Mouse (Mus musculus): ENCODE results near the gene Zc3h4. TPM values are rescaled to one million over a fixed set of nuclear protein-coding genes. Genes with fewer than 3 reads are reported as not detected.
A peak's percentile ranks its signal among the peaks of the same experiment; 100 is the strongest.

Zc3h4 gene
- polyA plus RNA-seq, 1 experiment from 2014 or later: 26.4 TPM

DNA sequence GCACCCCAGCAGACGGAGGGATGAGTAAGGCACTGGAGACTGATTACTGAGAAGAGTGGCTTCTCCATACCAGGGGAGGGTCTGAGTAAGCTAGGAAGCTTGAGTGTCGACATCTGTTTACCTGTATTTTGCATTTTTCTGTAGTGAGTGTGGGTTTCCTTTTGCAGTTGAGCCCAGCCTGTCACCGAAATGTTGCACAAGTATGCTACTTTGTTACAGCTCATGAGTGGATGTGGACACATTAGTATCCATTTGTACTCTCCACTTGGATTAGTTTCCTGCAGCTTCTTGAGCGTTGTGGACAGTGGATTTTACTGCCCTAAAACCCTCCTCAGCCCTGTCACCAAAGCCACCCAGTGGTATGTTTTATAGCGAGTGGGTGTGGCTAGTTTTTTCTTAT, 18.0 kb downstream of the Zc3h4 start:
- H3K36me3 ChIP-seq: peaks cover 79% of the 10 kb centered on the region

DNA sequence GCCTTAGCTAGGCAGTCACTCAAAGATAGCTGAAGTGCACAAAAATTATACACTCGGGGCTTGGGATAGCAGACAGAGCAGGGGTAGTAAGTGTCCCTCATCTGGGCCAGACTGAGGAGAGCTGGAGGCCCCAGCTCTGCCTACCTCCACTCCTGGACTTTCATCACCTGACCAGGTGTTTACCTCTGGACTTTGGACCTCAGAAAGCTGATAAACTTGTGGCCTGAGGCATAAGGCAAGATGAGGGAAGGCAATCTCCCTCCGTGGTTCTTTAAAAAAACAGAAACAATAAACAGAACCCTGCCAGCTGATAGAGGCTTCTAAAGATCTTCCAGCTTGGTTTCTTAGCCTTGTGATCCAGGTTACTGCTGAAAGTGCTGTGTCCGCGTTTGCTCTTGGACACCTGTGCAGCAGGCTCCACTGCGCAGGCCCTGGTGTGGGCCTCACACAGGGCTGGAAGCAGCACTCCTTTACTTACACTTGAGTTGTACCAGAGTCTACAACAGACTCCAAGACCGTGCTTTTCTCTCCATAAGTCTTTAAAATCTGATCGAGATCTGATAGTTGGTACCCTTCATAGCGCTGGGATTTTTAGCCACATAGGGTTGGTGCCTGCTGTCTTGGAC, 19.9 kb downstream of the Zc3h4 start:
- H3K36me3 ChIP-seq: peaks cover 95% of the 10 kb centered on the region
- no peak overlapping the region for H3K4me3 ChIP-seq
- H3K9me3 ChIP-seq (replicated peaks): no peaks in the 10 kb centered on the region
- no peaks in the 10 kb centered on the region for H3K4me1 ChIP-seq
- ATAC-seq (ENCODE audit: low FRiP score): no peak
- no peak overlapping the region for H3K27ac ChIP-seq
- no peak overlapping the region for H3K9ac ChIP-seq
- no peaks in the 10 kb centered on the region for H3K27me3 ChIP-seq
- 94% methylated on average over 8 of the region's 8 CpGs for WGBS
- no peak overlapping the region for H3K4me2 ChIP-seq (replicated peaks)

More for the DNA sequence above, 18.0 kb downstream of the Zc3h4 start:
- H3K9ac ChIP-seq: no peak overlapping the region
- H3K4me3 ChIP-seq: no peak overlapping the region
- H3K9me3 ChIP-seq (replicated peaks): no peaks in the 10 kb centered on the region
- ATAC-seq (ENCODE audit: low FRiP score): no peak
- H3K27ac ChIP-seq: no peak overlapping the region
- H3K4me1 ChIP-seq: no peaks in the 10 kb centered on the region
- no peaks in the 10 kb centered on the region for H3K27me3 ChIP-seq
- no peak overlapping the region for H3K4me2 ChIP-seq (replicated peaks)
- 93% methylated on average over 5 of the region's 5 CpGs for WGBS

DNA sequence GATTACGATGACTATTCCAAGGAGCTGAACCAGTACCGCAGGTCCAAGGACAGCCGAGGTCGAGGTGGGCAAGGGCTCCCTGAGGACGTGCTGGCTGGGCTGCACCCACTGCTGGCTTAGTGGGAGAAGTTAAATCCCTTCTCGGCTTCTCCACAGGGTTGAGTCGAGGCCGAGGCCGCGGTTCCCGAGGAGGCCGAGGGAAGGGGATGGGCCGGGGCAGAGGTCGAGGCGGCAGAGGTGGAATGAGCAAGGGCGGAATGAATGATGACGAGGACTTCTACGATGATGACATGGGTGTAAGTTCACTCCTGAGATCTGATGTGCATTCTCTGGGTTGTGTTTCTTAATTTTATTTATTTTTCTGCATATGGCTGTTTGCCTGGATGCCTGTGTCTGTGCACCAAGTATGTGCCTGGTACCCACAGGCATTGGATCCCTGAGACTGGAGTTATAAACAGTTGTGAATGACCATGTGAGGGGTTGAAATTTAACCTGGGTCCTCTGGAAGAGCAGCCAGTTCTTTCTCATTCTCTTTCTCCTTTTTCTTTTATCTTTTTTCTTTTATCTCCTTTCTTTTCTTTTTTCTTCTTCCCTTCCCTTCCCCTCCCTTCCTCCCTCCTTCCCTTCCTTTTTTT, 21.6 kb downstream of the Zc3h4 start:
- Histone ChIP-seq H3K4me2 (replicated peaks) (no peak overlapping the region), H3K27ac (no peak overlapping the region), H3K4me1 (no peaks in the 10 kb centered on the region), H3K9ac (no peak overlapping the region), H3K9me3 (replicated peaks) (no peaks in the 10 kb centered on the region), H3K36me3 (peaks cover 97% of the 10 kb centered on the region), H3K4me3 (no peak overlapping the region), H3K27me3 (no peaks in the 10 kb centered on the region)
- WGBS: 88% methylated on average over 18 of the region's 18 CpGs
- ATAC-seq (ENCODE audit: low FRiP score): no peak

DNA sequence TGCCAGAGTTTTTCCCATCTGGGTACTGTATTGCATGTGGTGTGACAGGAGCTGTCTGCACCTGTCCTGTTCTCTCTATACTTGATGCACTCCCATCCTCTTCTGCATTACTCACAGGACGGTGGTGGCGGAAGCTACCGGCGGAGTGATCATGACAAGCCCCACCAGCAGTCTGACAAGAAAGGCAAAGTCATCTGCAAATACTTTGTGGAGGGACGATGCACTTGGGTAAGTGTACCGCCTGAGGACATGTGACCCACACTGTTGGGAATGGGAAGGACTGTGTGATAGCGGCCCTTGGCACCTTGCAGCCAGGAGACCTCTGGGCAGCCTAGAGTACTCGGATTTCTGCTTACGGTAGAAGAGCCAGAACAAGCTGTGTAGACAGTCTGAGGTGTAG, 23.0 kb downstream of the Zc3h4 start:
- H3K27ac ChIP-seq: no peak overlapping the region
- H3K4me3 ChIP-seq: no peak overlapping the region
- H3K4me1 ChIP-seq: no peaks in the 10 kb centered on the region
- no peaks in the 10 kb centered on the region for H3K9me3 ChIP-seq (replicated peaks)
- H3K27me3 ChIP-seq: no peaks in the 10 kb centered on the region
- H3K36me3 ChIP-seq: peaks cover 97% of the 10 kb centered on the region
- H3K9ac ChIP-seq: no peak overlapping the region
- no peak overlapping the region for H3K4me2 ChIP-seq (replicated peaks)
- WGBS: 89% methylated on average over 9 of the region's 9 CpGs
- no peak for ATAC-seq (ENCODE audit: low FRiP score)

DNA sequence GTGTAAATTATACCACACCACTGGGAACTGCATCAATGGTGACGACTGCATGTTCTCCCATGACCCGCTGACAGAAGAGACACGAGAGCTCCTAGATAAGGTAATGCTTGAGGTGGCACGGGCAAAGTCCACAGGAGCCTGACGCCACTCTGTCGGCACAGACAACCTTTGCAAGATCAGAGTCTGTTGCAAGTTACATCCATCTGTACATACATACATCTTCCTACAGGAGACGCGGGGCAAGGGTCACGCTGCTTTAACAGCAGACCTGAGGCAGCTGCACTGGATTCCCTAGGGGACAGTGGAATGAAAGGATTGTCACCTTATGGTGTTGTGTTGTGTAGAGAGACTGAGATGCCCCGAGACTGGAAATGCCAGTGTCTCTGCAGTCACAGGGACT, 25.0 kb downstream of the Zc3h4 start:
- Histone ChIP-seq H3K4me3 (no peak overlapping the region), H3K27ac (no peak overlapping the region), H3K27me3 (no peaks in the 10 kb centered on the region), H3K9ac (no peak overlapping the region), H3K4me2 (replicated peaks) (no peak overlapping the region), H3K4me1 (no peaks in the 10 kb centered on the region), H3K36me3 (peaks cover 97% of the 10 kb centered on the region), H3K9me3 (replicated peaks) (no peaks in the 10 kb centered on the region)
- ATAC-seq (ENCODE audit: low FRiP score): no peak; the same call in 1 of the 2 replicates
- WGBS: 93% methylated on average over 10 of the region's 10 CpGs

DNA sequence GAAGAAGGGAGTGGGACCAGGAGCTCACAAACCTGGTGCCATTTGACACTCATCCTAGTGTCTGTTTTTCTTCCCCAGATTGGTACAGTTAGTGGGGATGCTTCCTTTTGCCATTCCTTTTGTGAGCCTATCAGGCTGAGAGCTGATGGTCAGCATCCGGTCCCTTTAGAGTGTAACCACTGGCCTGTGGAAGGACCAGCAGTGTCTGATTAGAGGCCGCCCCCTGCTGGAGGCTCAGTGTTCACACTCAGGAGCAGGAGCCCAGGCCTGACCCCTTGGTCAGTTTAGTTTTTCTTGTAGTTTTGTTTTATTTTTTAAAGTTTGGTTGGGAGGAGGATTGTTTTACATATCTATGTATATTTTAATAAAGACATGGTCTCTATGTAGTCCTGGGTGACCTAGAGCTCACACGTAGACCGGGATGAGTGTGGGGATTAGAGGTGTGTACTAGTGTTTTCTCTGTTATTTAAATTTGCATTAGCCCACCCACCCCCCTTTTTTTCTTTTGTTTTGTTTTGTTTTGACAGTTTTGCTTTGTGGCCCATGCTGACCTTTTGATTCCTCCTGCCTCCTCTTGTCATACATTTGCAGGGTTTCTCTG, 25.5 kb downstream of the Zc3h4 start:
- no peaks in the 10 kb centered on the region for H3K27me3 ChIP-seq
- no peak overlapping the region for H3K27ac ChIP-seq
- H3K4me1 ChIP-seq: no peaks in the 10 kb centered on the region
- no peaks in the 10 kb centered on the region for H3K9me3 ChIP-seq (replicated peaks)
- H3K36me3 ChIP-seq: peaks cover 97% of the 10 kb centered on the region
- ATAC-seq (ENCODE audit: low FRiP score): peak; percentile 79
- no peak overlapping the region for H3K4me3 ChIP-seq
- H3K9ac ChIP-seq: no peak overlapping the region
- no peak overlapping the region for H3K4me2 ChIP-seq (replicated peaks)
- WGBS: 63% methylated on average over 4 of the region's 4 CpGs

DNA sequence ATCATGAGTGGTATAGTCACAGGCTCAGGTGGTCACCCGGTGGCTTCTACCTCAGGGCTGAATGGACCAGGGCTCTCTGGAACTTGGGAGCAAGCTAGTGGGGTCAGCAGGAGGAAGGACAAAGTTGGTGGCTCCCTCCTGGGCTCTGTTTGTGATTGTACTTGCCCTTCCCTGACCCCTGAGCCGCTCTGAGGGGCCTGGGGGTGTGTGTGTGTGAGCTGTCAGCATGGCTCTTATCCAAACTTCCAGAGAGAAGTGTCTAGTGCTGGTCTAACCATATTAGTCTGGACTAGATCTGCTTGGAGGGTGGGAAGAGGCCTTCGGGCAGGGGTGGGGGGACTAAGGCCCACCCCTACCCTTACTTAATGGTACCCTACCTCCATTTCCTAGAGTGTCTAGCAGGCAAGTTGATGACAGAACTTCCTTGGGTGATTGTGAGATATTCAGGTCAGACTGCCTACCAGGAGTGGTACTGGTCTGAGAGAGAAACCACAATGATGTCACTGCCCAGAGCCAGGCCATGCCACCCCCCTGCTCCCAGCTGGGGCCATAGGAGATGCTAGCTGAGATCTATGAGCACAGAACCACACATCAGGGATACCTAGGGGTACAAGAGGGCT, 32.8 kb downstream of the Zc3h4 start:
- Histone ChIP-seq H3K4me1 (no peaks in the 10 kb centered on the region), H3K9ac (no peak overlapping the region), H3K27ac (no peak overlapping the region), H3K27me3 (no peaks in the 10 kb centered on the region), H3K36me3 (peaks cover 86% of the 10 kb centered on the region), H3K9me3 (replicated peaks) (no peaks in the 10 kb centered on the region), H3K4me2 (replicated peaks) (no peak overlapping the region), H3K4me3 (no peak overlapping the region)
- 80% methylated on average over 3 of the region's 3 CpGs for WGBS
- no peak for ATAC-seq (ENCODE audit: low FRiP score)

DNA sequence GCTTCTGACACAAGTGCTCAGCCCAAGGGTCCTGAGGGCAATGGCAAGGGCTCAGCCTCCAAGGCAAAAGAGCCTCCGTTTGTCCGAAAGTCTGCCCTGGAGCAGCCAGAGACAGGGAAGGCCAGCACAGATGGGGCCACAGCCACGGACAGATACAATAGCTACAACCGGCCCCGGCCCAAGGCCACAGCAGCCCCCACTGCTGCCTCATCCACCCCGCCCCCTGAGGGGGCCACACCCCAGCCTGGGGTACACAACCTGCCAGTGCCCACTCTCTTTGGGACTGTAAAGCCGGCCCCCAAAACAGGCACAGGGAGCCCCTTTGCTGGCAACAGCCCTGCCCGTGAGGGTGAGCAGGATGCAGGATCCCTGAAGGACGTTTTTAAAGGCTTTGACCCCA, 34.4 kb downstream of the Zc3h4 start:
- H3K4me3 ChIP-seq: no peak overlapping the region
- H3K4me1 ChIP-seq: no peaks in the 10 kb centered on the region
- no peak overlapping the region for H3K4me2 ChIP-seq (replicated peaks)
- peaks cover 70% of the 10 kb centered on the region for H3K36me3 ChIP-seq
- 0 out of 2 replicates have a peak overlapping the region, but pooled peaks have one; percentile 4 for H3K9ac ChIP-seq
- 84% methylated on average over 9 of the region's 9 CpGs for WGBS
- no peaks in the 10 kb centered on the region for H3K27me3 ChIP-seq
- ATAC-seq (ENCODE audit: low FRiP score): no peak
- no peak overlapping the region for H3K27ac ChIP-seq
- H3K9me3 ChIP-seq (replicated peaks): no peaks in the 10 kb centered on the region

DNA sequence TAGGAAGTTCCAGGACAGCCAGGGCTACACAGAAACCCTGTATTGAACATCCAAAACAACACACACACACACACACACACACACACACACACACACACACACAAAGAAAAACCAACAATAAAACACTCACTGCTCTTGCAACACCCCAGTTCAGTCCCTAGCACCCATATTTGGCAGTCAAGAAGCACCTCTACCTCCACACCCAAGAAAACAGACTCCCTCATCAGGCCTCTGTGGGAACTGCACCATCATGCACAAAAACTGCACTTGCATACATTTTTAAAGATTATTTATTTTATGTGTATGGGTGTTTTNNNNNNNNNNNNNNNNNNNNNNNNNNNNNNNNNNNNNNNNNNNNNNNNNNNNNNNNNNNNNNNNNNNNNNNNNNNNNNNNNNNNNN, 40.5 kb downstream of the Zc3h4 start:
- no peak for ATAC-seq (ENCODE audit: low FRiP score)
- Histone ChIP-seq H3K27ac (no peak overlapping the region), H3K4me3 (no peak overlapping the region), H3K4me2 (replicated peaks) (no peak overlapping the region), H3K9me3 (replicated peaks) (no peaks in the 10 kb centered on the region), H3K9ac (no peak overlapping the region), H3K27me3 (no peaks in the 10 kb centered on the region), H3K4me1 (no peaks in the 10 kb centered on the region), H3K36me3 (peaks cover 8% of the 10 kb centered on the region)

DNA sequence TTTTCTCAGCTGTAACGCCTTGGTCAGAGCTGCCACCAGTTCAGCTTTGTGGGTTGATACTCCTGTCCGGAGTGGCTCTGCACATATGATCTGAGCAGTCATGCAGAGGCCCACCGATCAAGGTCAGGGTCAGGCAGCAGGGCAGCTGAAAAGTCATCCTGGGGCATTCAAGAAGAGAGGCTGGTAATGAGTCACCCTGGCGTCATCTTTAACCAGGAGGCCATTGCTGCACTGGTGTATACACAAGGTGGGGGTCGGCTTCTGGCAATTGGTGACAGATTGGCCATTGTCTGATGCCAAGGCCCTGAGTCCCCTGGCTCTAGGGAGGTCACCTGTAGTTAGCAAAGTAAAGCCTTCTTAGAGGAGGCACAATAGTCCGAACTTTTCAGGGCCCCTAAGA, 50.9 kb downstream of the Zc3h4 start:
- Histone ChIP-seq H3K4me1 (peaks cover 9% of the 10 kb centered on the region), H3K27me3 (peaks cover 5% of the 10 kb centered on the region; the same call in 1 of the 2 replicates), H3K4me2 (replicated peaks) (no peak overlapping the region), H3K4me3 (no peak overlapping the region), H3K9me3 (replicated peaks) (no peaks in the 10 kb centered on the region), H3K36me3 (peaks cover 8% of the 10 kb centered on the region; the same call in 1 of the 2 replicates), H3K27ac (no peak overlapping the region), H3K9ac (no peak overlapping the region)
- ATAC-seq (ENCODE audit: low FRiP score): no peak
- 85% methylated on average over 6 of the region's 6 CpGs for WGBS

DNA sequence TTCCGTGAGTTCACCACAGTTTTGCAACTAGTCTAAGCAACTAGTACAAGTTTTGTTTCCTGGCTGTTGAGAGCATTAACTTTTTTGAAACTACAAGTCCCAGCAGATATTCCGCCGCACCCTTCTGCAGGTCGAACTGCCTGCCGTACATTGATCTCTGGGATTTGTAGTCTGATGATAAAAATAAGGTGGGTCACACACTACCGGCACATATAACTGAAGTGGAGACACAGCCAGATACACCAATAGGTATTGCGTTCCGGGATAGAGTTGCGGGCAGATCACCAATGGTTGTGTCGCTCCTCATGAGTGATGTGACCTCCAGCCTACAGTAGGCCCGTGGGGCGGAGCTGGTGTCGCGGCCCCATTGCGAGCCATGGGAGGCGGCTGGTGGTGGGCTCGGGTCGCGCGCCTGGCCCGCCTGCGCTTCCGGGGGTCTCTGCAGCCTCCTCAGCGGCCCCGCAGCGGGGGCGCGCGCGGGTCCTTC, 51.9 kb downstream of the Zc3h4 start, which contains the start of gene Tmem160:
Gene Tmem160 (plus strand): TSS at position 193 of the 487 bp plus-strand sequence.
- Histone ChIP-seq H3K36me3 (peaks cover 8% of the 10 kb centered on the region; the same call in 1 of the 2 replicates), H3K4me1 (peaks cover 9% of the 10 kb centered on the region), H3K9ac (peak within 1 kb of the TSS; percentile 62), H3K27ac (peak within 1 kb of the TSS; percentile 24; the same call in 1 of the 2 replicates), H3K4me2 (replicated peaks) (peak within 1 kb of the TSS; percentile 70), H3K27me3 (peaks cover 5% of the 10 kb centered on the region; the same call in 1 of the 2 replicates), H3K9me3 (replicated peaks) (no peaks in the 10 kb centered on the region), H3K4me3 (peak within 1 kb of the TSS; percentile 83)
- whole genome bisulfite sequencing: under 1% methylated on average over 30 of the region's 30 CpGs
- ATAC-seq (ENCODE audit: low FRiP score): peak; percentile 98

DNA sequence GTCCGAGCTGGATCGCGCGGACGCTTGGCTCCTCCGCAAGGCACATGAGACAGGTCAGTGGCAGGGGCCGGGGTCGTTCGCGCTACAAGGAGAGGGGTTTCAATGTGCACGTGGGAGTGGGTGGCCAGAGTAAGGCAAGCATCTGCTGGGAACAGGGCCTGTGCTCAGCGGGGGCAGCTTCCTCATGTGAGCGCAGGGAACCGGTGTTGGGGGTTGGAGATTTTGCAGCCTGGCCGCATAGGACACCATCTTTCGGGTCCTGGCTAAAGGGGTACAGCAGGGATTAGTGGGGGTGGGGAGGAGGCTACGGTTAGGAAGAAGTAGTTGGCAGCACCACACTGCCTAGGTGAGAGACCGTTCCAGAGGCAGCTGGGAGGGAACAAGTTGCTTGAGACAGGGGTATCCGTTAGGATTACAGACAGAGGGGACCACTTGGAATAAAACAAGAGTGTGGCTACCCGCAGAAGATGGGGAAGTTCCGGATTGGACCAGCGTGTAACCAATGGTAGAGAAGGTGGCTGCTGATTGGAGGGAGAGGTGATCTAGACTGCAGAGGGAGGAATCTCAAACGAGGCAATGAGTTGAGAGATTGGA, 52.5 kb downstream of the Zc3h4 start:
- H3K27me3 ChIP-seq: peaks cover 5% of the 10 kb centered on the region; the same call in 1 of the 2 replicates
- WGBS: under 1% methylated on average over 23 of the region's 23 CpGs
- peak; percentile 75 for ATAC-seq (ENCODE audit: low FRiP score)
- no peaks in the 10 kb centered on the region for H3K9me3 ChIP-seq (replicated peaks)
- peak overlapping the region; percentile 24; the same call in 1 of the 2 replicates for H3K27ac ChIP-seq
- H3K4me2 ChIP-seq (replicated peaks): peak overlapping the region; percentile 70
- H3K4me1 ChIP-seq: peaks cover 9% of the 10 kb centered on the region
- peaks cover 8% of the 10 kb centered on the region; the same call in 1 of the 2 replicates for H3K36me3 ChIP-seq
- H3K9ac ChIP-seq: peak overlapping the region; percentile 62
- H3K4me3 ChIP-seq: peak overlapping the region; percentile 83
